Mouse (Mus musculus) midbrain, embryonic 16.5 days (tissue): ENCODE measurements around the gene Kcne4. TPM values are rescaled to one million over a fixed set of nuclear protein-coding genes. Genes with fewer than 3 reads are reported as not detected.

Source experiments
- ATAC-seq: fragments of 200-750 bp; cut with Nextera tagmentation; 2 replicates; pipeline ENCODE4 v1.8.0; 2017; ENCODE audit warnings: moderate TSS enrichment
- H3K27ac ChIP-seq: fragments of 300-500 bp; sonication (generic); 2 replicates; pipeline ENCODE4 v1.5.1; 2014; ENCODE audit warnings: mild to moderate bottlenecking, low read length, mixed read lengths
- H3K27me3 ChIP-seq: fragments of 300-500 bp; sonication (generic); 2 replicates; pipeline ENCODE4 v1.6.1; 2014; ENCODE audit warnings: low read depth, low read length, mixed read lengths; ENCODE audit not compliant: control insufficient read depth, insufficient read depth
- H3K36me3 ChIP-seq: fragments of 300-500 bp; sonication (generic); 2 replicates; pipeline ENCODE4 v1.6.1; 2014; ENCODE audit warnings: mild to moderate bottlenecking, low read length, moderate library complexity, mixed read lengths; ENCODE audit not compliant: control insufficient read depth, insufficient read depth
- H3K4me1 ChIP-seq: fragments of 300-500 bp; sonication (generic); 2 replicates; pipeline ENCODE4 v1.6.1; 2014; ENCODE audit warnings: mild to moderate bottlenecking, low read length, mixed read lengths; ENCODE audit not compliant: control insufficient read depth, insufficient read depth
- H3K4me2 ChIP-seq: fragments of 300-500 bp; sonication (generic); 2 replicates; pipeline ENCODE4 v1.6.1; 2014; ENCODE audit warnings: mild to moderate bottlenecking, low read length, mixed read lengths
- H3K4me3 ChIP-seq: fragments of 300-500 bp; sonication (generic); 2 replicates; pipeline ENCODE4 v1.5.1; 2014; ENCODE audit warnings: low read depth, mild to moderate bottlenecking, low read length, moderate library complexity, mixed read lengths
- H3K9ac ChIP-seq: fragments of 300-500 bp; sonication (generic); 2 replicates; pipeline ENCODE4 v1.6.1; 2014; ENCODE audit warnings: low read depth, low read length, mixed read lengths
- H3K9me3 ChIP-seq: fragments of 300-500 bp; sonication (generic); replicated peaks from 2 replicates; pipeline ENCODE4 v1.6.1; 2014; ENCODE audit warnings: mild to moderate bottlenecking, low read length, mixed read lengths; ENCODE audit not compliant: control insufficient read depth, poor library complexity, severe bottlenecking
- WGBS: fragments of 180-500 bp; shearing (Covaris S2); extraction: QIAGEN DNeasy Blood & Tissue Kit; methylation state at CpG from one replicate; pipeline ENCODE4 v1.1.7; 2014; 5-methylcytosine and 5-hydroxymethylcytosine counted together
- polyA plus RNA-seq: library from polyadenylated mRNA; unstranded; fragments of >200 nt; fragmentation: Nextera tagmentation; extraction: Ambion mirVana; gene quantifications from 2 replicates; pipeline ENCODE4 v1.2.1, GENCODE M21; 2015

Kcne4 gene
- polyA plus RNA-seq, 1 experiment from 2014 or later, result 1.5 TPM

DNA sequence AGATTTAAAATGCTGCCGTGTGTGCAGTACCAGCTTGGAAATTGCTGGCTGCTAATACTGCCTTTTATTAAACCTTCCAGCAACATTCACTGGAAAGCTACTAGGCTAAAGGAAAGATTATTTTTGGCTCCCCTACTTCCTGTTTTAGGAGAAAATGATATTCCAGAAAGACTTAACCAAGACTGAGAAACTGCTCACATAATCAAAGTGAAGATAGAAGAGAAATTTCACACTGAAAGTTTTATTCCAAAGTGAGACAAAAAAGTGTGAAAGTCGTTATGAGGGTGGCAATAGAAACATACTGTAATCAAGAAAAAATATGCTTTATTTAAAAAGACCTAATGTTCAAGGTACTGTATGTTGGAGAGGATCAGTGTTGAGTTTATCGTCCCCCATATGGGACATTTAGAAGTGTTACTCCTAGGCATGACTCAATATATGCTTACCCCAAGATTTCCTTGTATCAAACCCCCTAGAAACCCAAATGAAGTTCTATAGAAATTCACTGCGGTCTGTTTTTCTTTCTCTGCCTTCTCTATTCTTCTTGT lies 48.3 kb downstream of the Kcne4 start:
- 77% methylated on average over 4 of the region's 4 CpGs for WGBS

GRCm38 (mm10) chr1:78865991-78866390 lies 49.4 kb downstream of the Kcne4 start:
- H3K27me3 ChIP-seq, result no peaks in the 10 kb centered on the region
- no peak overlapping the region for H3K9ac ChIP-seq
- H3K4me2 ChIP-seq, result no peak overlapping the region
- no peaks in the 10 kb centered on the region for H3K9me3 ChIP-seq
- no peak overlapping the region for H3K27ac ChIP-seq
- no peaks in the 10 kb centered on the region for H3K4me1 ChIP-seq
- no peaks in the 10 kb centered on the region for H3K36me3 ChIP-seq
- no peak overlapping the region for H3K4me3 ChIP-seq
- 88% methylated on average over 5 of the region's 5 CpGs for WGBS
- no peak for ATAC-seq

More for the DNA sequence above, 48.3 kb downstream of the Kcne4 start:
- ATAC-seq, result no peak
- Histone ChIP-seq H3K9me3 (no peaks in the 10 kb centered on the region), H3K36me3 (no peaks in the 10 kb centered on the region), H3K27me3 (no peaks in the 10 kb centered on the region), H3K27ac (no peak overlapping the region), H3K4me3 (no peak overlapping the region), H3K4me1 (no peaks in the 10 kb centered on the region), H3K9ac (no peak overlapping the region), H3K4me2 (no peak overlapping the region)

- Histone ChIP-seq H3K9ac (no peak overlapping the region), H3K9me3 (no peaks in the 10 kb centered on the region), H3K27me3 (no peaks in the 10 kb centered on the region), H3K4me1 (no peaks in the 10 kb centered on the region), H3K4me2 (no peak overlapping the region), H3K27ac (no peak overlapping the region), H3K36me3 (no peaks in the 10 kb centered on the region), H3K4me3 (no peak overlapping the region)
- WGBS, result 97% methylated on average over 2 of the region's 2 CpGs
- ATAC-seq, result no peak
Observed at GRCm38 (mm10) chr1:78866455-78866854, 49.9 kb downstream of the Kcne4 start.

Other genes starting within 250 kb of the Kcne4 start
- 111 and 120 TPM in 2 replicates for gene Acsl3, start 158.9 kb upstream of the Kcne4 start, polyA plus RNA-seq
- 1.6 and 1.8 TPM in 2 replicates for gene Utp14b, start 158.7 kb upstream of the Kcne4 start, polyA plus RNA-seq